Mouse (Mus musculus) heart, postnatal 14 days (tissue): ENCODE data around the gene Slc44a4. TPM values are rescaled to one million over a fixed set of nuclear protein-coding genes. Genes with fewer than 3 reads are reported as not detected.

ENCODE experiments used
- DNase-seq, 2 experiments: peaks; one replicate each; pipeline ENCODE4 v3.0.0; 2021 to 2022
- intact Hi-C: fragments of 180-260 bp; cut with DNase I; formaldehyde crosslinking; loops from one replicate; pipeline ENCODE4 v1.15.1; 2025
- long read RNA-seq, 2 experiments: library from polyadenylated mRNA; stranded (forward); transcript quantifications; one replicate each; pipeline ENCODE4 v2.0.0; 2021
- total RNA-seq, 2 experiments: library from RNA; stranded (reverse); gene quantifications; 2 replicates each; pipeline ENCODE4 v1.2.3; 2021

Gene Slc44a4
- under 1 TPM in 1 of 2 experiments, not detected in 1; 0.17 TPM for total RNA-seq
- long read RNA-seq, experiment 1, result 0 reads
- long read RNA-seq, experiment 2, result 0 reads

DNA sequence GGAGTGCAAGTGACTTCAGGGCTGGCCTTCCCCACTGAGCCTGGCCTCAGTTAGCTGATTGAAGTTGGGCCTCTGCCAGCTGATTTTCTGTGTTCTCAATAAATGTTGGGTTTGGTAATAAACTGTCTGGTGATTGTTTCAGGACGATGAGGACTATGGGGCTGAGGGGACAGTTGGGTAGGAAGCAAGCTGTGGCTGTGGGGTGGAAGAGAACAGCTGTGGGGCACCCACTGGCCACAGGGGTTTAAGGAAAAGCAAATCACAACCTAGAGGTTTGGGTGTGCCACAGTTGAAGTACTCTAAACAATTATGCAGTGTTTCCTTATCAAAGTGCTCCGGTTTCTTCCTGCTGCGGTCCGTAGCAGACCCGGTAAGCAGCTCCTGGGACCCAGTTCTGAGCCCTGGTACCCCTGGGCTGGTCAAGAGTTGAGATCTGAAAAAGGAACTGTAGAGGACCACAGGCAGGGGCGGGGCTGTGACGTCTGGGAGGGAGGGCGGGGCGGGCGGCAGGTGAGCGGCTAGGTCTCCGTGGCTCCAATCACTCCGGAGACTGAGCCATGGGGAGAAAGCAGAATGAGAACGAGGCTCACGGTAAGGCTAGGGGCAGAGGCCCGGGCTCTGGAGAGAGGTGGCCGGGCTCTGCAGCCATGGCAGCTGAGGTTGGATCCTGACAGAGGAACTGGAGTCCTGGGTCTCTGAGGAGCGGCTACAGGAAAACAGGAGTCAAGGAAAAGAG lies at the start of gene Slc44a4:
Gene Slc44a4, plus strand, starts transcription at position 537 of the 736 bp plus-strand sequence.
- DNase-seq, result no peak
- intact Hi-C loops, result loop anchor here (5.0 kb wide), 1 partner anchor 68 kb away; the partner anchor contains the start of gene Lsm2

DNA sequence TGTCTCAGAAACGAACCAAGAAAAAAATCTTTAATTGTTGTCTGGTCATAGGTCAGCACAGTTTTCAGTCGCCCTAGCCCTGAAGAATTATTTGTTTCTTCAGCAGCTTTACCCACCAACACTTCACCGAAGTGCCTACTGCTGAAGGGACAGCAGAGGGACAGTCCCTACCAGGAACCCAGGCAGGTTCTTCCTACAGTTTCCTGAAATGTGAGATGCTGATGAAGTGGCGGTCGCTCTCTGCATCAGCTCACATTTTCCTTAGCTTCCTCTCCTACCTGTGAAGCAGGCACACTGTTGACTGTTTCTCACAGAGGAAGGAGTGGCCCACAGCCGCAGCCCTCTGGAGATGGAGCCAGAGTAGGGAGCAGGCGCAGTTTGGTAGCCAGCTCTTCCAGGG lies 48.3 kb upstream of the Slc44a4 start:
- DNase-seq, result no peak
- intact Hi-C loops, result loop anchor here (5.0 kb wide), 1 partner anchor 56 kb away; no protein-coding TSS in a partner anchor

DNA sequence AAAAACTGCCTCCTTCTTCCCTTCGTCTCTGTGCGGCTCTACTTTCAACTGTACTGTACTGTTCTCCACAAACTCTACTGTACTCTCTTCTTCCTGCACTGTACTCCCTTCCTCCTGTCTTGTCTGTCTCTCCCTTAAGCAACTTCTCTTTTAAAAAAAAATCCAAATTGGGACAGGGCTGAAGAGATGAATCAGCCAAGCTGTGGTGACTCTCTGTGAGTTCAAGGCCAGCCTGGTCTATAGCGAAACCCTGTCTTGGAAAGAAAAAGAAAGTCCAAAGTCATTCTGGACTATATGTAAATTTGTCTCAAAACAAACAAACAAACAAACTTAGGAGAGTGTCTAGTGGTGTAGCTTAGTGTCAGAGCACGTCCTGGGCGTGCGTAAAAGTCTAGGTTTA lies 39.9 kb upstream of the Slc44a4 start:
- DNase-seq, result no peak
- intact Hi-C loops, result no loop called here

DNA sequence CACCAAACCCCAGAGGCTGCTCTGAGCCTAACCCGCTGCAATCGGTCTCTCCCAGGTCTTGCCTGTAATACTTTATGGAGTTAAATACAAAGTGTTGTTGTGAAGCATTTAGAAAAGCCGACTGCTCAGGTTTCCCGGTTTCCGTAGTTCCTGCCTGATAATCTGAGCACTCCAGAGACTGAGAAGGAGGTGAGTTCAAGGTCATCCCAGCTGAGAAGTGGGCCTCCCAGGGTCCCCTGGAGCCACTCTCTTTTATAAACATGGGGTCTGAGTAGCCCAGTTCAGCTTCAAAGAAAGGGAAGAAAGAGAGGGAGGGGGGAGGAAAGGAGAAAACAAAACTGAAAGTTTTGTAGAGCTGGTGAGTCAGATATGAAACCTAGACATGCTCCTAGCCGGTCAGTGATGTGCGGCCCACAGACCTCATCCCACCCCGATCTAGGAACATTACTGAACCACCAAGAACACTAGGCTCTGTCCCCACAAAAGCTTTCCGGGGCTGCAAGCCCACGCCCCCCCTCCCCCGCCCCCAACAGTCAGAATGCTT lies 34.9 kb upstream of the Slc44a4 start, which contains the start of gene Zbtb12:
Gene Zbtb12, plus strand, starts transcription at position 148 of the 544 bp plus-strand sequence.
- no peak for DNase-seq
- intact Hi-C loops, result no loop called here

DNA sequence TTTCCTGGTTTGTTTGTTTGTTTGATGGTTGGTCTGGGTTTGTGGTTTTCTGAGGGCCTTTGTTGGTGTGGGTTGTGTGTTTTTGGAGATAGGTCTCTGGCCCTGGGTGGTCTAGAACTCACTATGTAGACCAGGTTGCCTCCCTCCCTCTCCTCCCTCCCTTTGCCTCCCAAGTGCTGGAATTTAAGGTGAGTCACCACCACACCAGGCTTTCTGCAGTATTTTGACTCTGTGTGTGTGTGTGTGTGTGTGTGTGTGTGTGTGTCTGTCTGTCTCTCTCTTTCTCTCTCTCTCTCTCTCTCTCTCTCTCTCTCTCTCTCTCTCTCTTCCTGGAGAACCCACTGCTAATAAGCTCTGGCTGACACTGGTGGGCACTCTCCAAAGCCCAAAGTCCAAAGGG lies 33.1 kb upstream of the Slc44a4 start:
- DNase-seq, result no peak
- intact Hi-C loops, result no loop called here

DNA sequence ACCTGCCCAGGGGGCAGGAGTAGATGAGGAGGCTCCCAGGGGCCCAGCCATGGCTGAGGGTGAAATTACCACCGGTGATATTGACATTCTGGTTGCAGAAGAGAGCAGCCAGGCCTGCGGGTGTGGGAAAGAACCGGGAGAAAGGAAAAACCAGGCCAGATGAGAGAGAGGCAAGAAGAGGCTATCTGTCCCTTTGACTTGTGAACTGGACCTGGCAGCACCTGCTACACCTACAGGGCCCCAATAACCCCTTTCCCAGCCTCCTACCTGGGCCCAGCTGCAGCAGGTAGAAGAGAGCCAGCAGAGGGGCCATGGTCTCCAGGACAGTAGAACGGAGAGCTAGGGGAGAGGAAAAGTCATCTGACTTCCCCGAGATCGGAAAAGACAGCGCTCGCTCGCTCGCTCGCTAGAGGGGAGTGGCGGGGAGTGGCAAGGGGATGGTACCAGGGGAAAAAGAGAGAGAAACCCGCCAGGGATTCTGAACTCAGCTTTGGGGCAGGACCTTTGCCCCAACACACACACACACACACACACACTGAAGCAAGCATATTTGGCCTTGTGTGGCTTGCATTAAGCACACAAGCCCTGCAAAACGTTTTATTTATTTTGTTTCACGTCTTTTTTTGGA lies 32.5 kb upstream of the Slc44a4 start, which contains the start of gene Gm20547:
Gene Gm20547, minus strand, starts transcription at position 360 of the 628 bp plus-strand sequence.
- intact Hi-C loops, result no loop called here

DNA sequence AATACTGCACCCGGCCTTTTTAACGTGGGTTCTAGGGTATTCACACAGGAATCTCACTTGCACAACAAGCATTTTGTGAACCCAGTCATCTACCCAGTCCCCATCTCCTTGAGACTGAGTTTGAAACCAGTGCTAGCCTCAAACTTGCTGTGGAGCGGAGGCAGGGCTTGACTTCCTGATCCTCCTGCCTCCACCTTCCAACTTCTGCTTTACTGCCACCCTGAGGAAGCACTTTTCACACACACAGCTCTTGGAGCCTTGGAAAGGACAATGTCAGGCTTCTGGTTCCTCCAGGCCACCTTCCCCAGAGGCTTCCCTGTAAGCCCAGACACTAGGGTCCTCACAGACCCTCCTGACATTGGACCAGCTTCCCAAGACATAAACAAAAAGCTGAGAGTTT lies 30.9 kb upstream of the Slc44a4 start:
- no peak for DNase-seq

More for the DNA sequence above, 32.5 kb upstream of the Slc44a4 start, which contains the start of gene Gm20547:
- DNase-seq, result no peak

DNA sequence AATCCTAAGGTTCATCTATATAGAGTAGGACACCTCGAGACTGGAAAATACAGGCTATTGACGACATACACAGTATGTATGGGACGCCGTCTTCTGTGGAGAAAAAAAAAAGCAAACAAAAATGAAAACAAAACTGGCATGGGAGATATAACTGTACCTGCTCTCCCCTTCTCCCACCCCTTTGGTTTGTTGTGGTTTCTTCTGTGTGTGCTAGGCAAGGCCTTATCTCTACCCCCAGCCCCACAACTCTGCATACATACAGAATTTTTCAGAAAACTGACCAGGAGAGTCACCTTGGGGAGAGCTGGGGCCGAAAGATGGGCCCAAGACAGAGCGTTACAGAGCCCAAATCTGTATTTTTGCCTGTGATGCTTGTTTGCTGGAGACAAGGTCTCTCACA lies 29.6 kb upstream of the Slc44a4 start:
- no peak for DNase-seq
- intact Hi-C loops, result no loop called here

More for the DNA sequence above, 30.9 kb upstream of the Slc44a4 start:
- intact Hi-C loops, result no loop called here

DNA sequence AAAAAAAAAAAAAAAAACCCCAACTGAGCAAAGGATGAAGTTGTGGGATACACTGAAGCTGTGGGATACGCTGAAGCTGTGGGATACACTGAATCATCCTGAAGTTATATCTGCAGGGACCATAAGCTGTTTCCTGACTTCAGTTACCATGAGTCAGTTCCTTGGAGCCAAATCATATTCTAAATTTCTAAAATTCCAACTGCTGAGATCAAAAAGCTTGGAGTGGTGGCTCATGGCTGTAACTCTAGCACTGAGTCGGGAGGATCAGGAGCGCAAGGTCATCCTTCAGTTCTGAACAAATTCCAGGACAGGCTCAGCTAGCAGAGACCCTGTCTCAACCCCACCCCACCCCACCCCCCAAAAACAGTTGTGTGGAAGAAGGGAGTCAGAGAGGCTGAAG lies 28.7 kb upstream of the Slc44a4 start:
- DNase-seq, result no peak
- intact Hi-C loops, result no loop called here

DNA sequence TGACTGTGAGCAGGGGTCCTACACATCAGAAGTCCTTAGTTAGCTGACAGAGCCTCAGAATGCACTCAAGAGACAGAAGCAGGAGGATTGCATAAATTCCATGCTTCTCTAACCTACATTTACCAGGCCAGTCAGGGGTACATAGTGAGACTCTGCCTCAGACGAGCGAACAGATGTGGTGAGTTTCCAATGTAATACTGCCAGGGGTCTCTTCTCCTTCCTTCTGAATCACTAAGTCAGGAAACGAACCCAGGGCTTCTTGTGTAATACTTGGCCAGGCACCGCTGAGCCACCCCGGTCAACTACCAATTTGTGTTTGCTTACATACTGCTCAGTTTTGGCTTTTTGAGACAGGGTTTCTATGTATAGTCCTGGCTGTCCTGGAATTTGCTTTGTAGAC lies 26.3 kb upstream of the Slc44a4 start:
- intact Hi-C loops, result no loop called here
- DNase-seq, result no peak

DNA sequence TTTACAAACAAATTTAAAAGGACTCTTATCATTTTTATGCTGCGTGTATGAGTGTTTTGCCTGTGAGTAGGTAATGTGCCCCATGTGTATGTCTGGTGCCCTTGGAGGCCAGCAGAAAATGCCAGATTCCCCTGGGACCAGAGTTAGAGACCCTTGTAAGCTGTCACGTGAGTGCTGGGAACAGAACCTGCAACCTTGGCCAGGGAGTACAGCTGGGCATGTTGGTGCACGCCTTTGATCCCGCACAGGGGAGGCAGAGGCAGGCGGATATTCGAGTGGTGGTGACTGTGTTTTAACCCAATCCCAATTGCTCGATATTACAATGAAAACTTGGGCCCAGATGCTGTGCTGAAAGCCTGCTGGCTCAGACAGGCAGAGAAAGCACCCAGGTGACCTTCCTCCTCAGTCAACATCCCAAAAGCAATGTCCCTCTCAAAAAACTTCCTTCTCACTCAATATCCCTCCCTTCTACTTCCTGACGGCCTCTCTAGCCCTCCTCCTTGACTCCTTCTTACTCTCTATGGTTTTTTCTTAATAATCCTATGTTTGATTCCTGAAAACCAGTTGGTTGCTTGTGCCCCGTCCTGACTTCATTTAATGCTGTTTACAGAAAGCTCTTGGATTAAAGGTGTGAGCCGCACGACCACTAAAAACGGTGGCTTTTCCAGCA lies 24.1 kb upstream of the Slc44a4 start:
- intact Hi-C loops, result no loop called here
- DNase-seq, result no peak

DNA sequence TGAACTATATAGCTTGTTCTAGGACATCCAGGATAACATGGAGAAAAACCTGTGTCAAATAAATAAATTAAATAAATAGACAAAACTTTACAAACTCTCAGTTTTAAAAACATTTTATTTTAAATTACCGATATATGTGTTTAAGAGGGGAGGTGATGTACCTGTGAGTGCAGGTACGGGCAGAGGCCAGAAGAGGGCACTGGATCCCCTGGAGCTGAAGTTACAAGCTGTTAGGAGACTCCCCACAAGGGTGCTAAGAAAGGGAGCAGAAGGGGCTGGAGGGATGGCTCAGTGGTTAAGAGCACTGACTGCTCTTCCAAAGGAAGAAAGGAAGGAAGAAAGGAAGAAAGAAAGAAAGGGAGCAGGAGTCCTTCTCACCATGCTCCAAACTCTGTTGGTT lies 22.9 kb upstream of the Slc44a4 start:
- no peak for DNase-seq
- intact Hi-C loops, result no loop called here

DNA sequence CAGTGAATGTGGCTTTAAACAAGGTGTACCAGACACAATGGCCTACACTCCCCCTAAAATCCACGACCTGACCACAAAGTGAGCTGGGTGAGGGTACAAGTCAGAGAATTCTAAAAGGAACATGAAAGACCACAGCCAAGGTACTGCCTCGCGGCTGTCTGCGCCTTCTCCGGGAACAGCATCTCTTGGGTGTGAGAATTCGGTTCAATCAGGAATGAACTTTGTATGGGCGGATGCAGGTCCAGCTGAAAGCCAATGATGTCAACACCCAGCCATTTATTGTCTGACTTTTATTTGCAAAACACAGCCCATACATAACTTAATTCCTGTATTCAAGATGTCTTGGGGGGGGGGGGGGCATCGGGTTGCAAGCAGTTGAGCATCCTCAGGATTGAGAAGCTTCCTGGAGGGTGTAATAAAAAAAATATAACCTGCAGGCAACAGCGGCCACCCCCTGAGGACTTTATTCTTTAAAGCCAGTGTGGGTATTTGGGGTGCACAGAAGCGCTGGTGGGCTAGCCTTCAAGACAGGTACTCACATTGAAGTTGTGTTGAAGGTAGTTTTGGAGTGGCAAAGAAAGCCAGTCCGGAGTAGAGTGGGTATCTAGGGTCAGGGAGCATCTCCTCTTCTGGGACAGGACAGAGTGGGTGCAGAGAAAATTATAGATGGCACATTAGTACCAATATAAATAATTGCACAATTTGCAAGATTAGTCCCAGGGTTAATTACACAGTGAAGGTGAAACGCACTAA lies 21.0 kb upstream of the Slc44a4 start:
- intact Hi-C loops, result no loop called here
- DNase-seq, result no peak

DNA sequence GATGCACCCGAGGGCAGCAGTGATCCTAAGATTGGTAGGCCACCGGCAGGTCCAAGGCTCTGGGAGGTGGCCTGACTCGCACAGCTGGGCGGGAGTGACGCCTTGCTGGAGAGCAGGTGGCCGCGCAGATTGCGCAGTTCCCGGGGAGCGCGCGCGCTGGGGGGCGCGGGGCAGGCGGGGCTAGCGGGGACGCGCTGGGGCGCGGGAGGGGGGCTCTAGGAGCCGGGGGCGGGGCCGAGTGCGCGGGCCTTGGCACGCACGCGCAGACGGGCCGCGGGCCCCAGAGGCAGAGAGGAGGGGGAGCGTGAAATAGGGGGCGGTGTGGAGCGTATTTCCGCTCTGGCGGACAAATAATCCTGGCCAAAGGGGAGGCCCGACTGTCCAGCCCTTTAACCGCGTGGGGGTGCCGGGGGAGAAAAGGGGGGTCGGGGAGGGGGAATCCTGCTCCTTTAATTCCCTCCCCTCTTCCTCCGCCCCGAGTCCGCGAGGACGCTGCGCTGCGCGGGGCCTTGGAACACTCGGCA lies 20.1 kb upstream of the Slc44a4 start:
- DNase-seq, result peak; percentile 95 to 97
- intact Hi-C loops, result no loop called here

DNA sequence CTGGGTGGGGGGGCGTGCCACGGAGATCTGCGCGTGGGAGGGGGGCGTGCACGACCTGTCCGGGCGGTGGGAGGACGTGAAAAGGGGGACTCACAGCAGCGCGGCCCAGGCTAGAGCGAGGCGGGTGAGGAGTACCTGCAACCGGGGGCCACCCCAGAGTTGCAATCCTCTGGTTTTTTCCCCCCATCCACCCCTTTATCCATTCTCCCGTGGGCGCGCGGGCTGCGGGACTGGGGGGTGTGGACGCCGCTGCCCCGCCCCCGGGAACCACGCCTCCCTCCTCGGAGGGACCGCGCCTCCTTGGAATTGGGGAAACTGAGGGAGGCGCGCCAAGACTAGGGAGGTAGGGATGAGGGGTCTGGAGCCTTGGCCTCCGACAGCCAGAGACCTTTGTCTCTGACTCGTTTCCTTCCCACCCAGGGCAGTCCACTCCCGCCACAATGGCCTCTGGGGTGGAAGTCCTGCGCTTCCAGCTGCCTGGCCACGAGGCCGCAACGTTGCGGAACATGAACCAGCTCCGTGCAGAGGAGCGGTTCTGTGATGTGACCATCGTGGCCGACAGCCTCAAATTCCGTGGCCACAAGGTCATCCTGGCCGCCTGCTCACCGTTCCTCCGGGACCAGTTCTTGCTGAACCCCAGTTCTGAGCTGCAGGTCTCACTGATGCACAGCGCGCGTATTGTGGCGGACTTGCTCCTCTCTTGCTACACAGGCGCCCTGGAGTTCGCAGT lies 19.3 kb upstream of the Slc44a4 start:
- intact Hi-C loops, result no loop called here
- peak; percentile 58 to 61 for DNase-seq

DNA sequence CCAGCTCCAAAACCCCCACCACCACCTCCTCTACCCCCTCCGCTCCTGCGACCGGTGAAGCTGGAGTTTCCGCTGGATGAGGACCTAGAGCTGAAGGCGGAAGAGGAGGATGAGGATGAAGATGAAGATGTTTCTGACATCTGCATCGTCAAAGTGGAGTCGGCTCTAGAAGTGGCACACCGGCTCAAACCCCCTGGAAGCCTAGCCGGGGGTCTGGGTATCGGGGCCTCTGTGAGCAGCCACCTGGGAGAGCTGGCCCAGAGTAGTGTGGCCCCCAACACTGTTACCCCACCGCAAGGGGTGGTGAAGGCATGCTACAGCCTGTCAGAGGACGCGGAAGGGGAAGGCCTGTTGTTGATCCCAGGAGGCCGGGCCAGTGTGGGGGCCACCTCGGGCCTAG lies 18.5 kb upstream of the Slc44a4 start:
- intact Hi-C loops, result no loop called here
- no peak for DNase-seq

DNA sequence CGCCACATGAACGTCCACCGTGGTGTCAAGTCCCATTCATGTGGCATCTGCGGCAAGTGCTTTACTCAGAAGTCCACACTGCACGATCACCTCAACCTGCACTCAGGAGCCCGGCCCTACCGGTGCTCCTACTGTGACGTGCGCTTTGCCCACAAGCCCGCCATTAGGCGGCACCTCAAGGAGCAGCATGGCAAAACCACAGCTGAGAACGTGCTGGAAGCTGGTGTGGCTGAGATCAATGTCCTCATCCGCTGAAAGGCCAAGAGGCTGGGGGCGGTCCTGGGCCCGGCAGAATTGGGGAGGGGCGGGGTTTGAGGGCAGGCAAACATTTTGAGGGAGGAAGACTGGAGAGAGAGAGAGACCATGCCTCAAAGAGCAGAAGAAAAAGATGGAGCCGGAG lies 17.9 kb upstream of the Slc44a4 start:
- intact Hi-C loops, result no loop called here
- DNase-seq, result no peak

DNA sequence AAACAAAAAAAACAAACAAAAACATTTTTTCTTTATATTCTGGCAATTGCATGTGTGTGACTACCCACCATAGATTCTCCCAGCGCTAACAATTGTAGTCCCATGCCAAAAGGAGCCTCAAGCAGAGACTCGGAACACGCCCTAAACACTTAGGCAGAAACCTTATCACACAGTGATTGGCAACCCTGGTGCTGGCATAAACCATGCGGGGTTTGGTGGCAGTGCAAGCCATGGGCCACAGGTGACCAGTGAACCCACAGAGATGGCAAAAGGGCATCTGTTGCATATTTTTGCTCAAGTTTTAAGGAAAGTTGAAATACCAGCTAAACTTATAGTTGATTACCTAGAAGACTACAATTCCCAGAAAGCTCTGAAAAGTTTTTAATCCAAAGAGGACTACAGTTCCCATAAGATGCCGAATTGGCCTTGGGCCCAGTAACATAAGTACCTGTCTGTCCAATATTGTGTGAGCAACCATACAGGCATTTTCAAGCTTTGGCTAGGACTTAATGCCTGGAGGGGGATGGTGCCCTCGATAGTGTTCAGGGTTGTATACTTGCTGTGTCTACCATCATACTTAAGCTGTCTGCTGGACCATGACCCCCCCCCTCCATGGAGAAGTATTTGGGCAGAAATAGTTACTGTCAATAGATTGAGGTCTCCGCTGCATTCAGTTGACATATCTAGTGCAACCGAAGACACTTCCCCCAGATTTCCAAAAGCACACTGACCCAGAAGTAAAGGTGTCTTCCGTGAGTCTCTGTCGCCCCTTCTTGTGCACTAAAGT lies 16.7 kb upstream of the Slc44a4 start:
- intact Hi-C loops, result loop anchor here (2.0 kb wide), 1 partner anchor 47 kb away; the partner anchor contains the start of genes Nelfe and Skiv2l
- peak in 1 of 2 experiments; percentile 32 for DNase-seq
